Mouse (Mus musculus): Measurements from ENCODE around the gene Znfx1. TPM values are rescaled to one million over a fixed set of nuclear protein-coding genes. Genes with fewer than 3 reads are reported as not detected.

The Znfx1 gene
- polyA plus RNA-seq, 1 experiment from 2014 or later: 13.1 TPM

- H3K9me3 ChIP-seq (ENCODE audit: control insufficient read depth): no peaks in the 10 kb centered on the region
Measured at GRCm38 (mm10) chr2:166996533-166996894, 66.3 kb downstream of the Znfx1 start.

DNA sequence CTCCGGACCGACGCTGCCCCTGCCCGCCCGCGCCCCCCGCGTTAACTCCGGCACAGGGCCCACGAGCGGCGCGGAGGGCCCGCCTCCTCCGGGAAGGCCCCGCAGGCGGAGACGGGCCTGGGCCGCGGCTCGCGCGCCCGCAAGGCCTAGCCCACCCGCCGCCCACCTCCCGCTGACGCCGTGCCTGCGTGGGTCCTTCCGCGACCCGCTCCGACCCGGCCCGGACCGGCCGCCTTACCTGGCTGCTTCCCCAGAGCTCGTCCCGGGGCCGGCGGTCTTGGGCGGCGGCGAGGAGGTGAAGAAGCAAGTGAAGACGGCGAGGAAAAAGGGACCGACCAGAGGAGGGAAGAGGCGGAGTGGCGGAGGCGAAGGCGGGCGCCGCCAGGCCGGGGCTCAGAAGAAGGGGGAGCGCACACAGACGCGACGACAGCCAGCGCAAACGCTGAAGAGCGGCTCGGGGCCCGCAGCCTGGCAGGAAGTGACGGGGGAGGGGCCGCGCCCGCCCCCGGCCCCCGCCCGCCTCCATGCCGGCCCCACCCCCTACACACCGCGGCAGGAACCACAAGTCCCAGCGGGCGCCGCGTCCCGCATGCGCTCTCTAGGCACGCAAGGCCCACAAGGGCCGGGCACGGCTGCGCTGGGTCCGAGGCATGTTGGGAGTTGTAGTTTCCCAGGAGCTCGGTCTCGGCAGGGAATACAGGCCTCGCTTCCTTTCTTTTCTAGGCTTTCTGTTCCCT, 66.9 kb downstream of the Znfx1 start, which contains the start of gene Stau1:
Stau1 (minus strand) TSS at position 504 of the 737 bp plus-strand sequence.
- no peaks in the 10 kb centered on the region for H3K36me3 ChIP-seq (ENCODE audit: control insufficient read depth, insufficient read depth)
- H3K27ac ChIP-seq (ENCODE audit: low read depth, low read length): peak within 1 kb of the TSS; percentile 90
- H3K4me3 ChIP-seq (ENCODE audit: low read depth, low read length): peak within 1 kb of the TSS; percentile 82
- peak within 1 kb of the TSS; percentile 85 for H3K4me2 ChIP-seq (replicated peaks; ENCODE audit: low read depth)
- H3K9me3 ChIP-seq (ENCODE audit: control insufficient read depth): no peaks in the 10 kb centered on the region
- WGBS: under 1% methylated on average over 85 of the region's 88 CpGs
- H3K9ac ChIP-seq (ENCODE audit: low read depth, low read length): peak within 1 kb of the TSS; percentile 87
- H3K4me1 ChIP-seq (replicated peaks; ENCODE audit: control insufficient read depth, insufficient read depth, low read length): peaks cover 10% of the 10 kb centered on the region
- TF ChIP-seq CTCF (IDR thresholded peaks at IDR 0.05; ENCODE audit: low read depth): no peak
- no peaks in the 10 kb centered on the region for H3K27me3 ChIP-seq (replicated peaks; ENCODE audit: control insufficient read depth, insufficient read depth, low read length)
- peak; percentile 99 for ATAC-seq

More at GRCm38 (mm10) chr2:166996533-166996894, 66.3 kb downstream of the Znfx1 start:
- H3K36me3 ChIP-seq (ENCODE audit: control insufficient read depth, insufficient read depth): no peaks in the 10 kb centered on the region
- no peaks in the 10 kb centered on the region for H3K27me3 ChIP-seq (replicated peaks; ENCODE audit: control insufficient read depth, insufficient read depth, low read length)
- peak overlapping the region; percentile 82 for H3K4me3 ChIP-seq (ENCODE audit: low read depth, low read length)
- WGBS: 34% methylated on average over 8 of the region's 8 CpGs
- peak overlapping the region; percentile 85 for H3K4me2 ChIP-seq (replicated peaks; ENCODE audit: low read depth)
- peak overlapping the region; percentile 90 for H3K27ac ChIP-seq (ENCODE audit: low read depth, low read length)
- H3K9ac ChIP-seq (ENCODE audit: low read depth, low read length): peak overlapping the region; percentile 53
- TF ChIP-seq CTCF (IDR thresholded peaks at IDR 0.05; ENCODE audit: low read depth): no peak
- peaks cover 10% of the 10 kb centered on the region for H3K4me1 ChIP-seq (replicated peaks; ENCODE audit: control insufficient read depth, insufficient read depth, low read length)
- peak; percentile 16; the same call in 1 of the 2 replicates for ATAC-seq

DNA sequence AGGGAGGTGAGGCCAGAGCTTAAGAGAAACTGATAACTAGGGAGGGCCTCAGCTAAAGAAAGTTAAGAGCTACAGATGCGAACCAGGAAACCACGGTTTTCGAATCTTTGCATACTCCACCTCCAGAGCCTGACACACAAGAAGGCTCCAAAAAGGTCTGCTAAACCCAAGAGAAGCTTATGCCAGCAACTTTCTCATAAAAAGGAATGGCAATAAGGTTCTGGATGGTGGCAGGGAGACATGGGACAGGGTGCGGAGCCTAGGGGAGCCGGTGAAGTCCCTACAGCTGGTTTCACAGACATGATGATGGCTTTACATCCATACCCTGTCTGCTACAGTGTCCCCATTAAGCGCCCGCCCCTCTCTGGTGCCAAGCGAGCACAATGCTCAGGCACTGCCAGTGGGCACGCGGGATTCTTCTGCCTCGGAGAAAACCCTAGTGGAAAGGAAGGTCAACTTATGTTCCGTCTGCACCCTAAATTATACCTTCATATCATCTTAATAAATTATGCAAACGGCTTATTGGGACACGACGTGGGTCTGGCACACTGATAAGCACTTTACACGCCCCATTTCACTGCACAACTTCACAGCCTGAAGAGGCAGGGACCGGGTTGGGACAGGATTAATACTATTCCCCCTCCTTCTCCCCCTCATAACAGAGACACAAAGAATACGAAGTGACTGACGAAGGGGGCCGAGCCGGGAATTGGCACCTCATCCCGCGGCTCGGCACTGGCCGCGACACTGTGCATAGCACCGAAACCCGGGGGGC, 67.6 kb downstream of the Znfx1 start:
- H3K9ac ChIP-seq (ENCODE audit: low read depth, low read length): peak overlapping the region; percentile 87
- under 1% methylated on average over 28 of the region's 28 CpGs for WGBS
- no peaks in the 10 kb centered on the region for H3K36me3 ChIP-seq (ENCODE audit: control insufficient read depth, insufficient read depth)
- peak overlapping the region; percentile 90 for H3K27ac ChIP-seq (ENCODE audit: low read depth, low read length)
- H3K27me3 ChIP-seq (replicated peaks; ENCODE audit: control insufficient read depth, insufficient read depth, low read length): no peaks in the 10 kb centered on the region
- H3K4me1 ChIP-seq (replicated peaks; ENCODE audit: control insufficient read depth, insufficient read depth, low read length): peaks cover 10% of the 10 kb centered on the region
- no peak for TF ChIP-seq CTCF (IDR thresholded peaks at IDR 0.05; ENCODE audit: low read depth)
- peak overlapping the region; percentile 82 for H3K4me3 ChIP-seq (ENCODE audit: low read depth, low read length)
- peak overlapping the region; percentile 85 for H3K4me2 ChIP-seq (replicated peaks; ENCODE audit: low read depth)
- H3K9me3 ChIP-seq (ENCODE audit: control insufficient read depth): no peaks in the 10 kb centered on the region
- peak; percentile 7; the same call in 1 of the 2 replicates for ATAC-seq

DNA sequence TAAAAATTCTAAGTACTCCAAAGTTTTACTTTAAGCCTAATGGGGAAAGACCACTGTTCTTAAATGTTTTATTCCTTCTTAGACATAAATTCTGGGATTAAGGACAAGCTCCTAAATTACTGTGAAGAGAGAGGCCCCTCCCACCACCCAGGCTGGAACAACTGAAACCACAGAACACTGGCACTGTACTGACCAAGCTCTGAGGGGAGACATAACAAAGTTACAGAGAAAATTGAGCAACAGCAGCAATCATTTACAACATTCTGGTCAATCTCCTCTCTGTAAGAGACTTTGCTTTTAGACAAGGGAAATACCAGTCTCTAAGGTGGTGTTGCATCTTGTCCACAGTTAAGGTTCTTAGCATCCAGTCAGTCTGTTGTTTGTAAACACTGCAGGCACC, 70.9 kb downstream of the Znfx1 start:
- Histone ChIP-seq H3K9me3 (ENCODE audit: control insufficient read depth) (no peaks in the 10 kb centered on the region), H3K4me2 (replicated peaks; ENCODE audit: low read depth) (no peak overlapping the region), H3K9ac (ENCODE audit: low read depth, low read length) (no peak overlapping the region), H3K27me3 (replicated peaks; ENCODE audit: control insufficient read depth, insufficient read depth, low read length) (no peaks in the 10 kb centered on the region), H3K4me3 (ENCODE audit: low read depth, low read length) (no peak overlapping the region), H3K36me3 (ENCODE audit: control insufficient read depth, insufficient read depth) (no peaks in the 10 kb centered on the region), H3K4me1 (replicated peaks; ENCODE audit: control insufficient read depth, insufficient read depth, low read length) (peaks cover 10% of the 10 kb centered on the region), H3K27ac (ENCODE audit: low read depth, low read length) (no peak overlapping the region)
- TF ChIP-seq CTCF (IDR thresholded peaks at IDR 0.05; ENCODE audit: low read depth): no peak
- ATAC-seq: no peak

- H3K4me2 ChIP-seq (replicated peaks; ENCODE audit: low read depth): no peak overlapping the region
- 76% methylated on average over 7 of the region's 7 CpGs for WGBS
- H3K4me1 ChIP-seq (replicated peaks; ENCODE audit: control insufficient read depth, insufficient read depth, low read length): peaks cover 10% of the 10 kb centered on the region
- no peak for ATAC-seq
- H3K27me3 ChIP-seq (replicated peaks; ENCODE audit: control insufficient read depth, insufficient read depth, low read length): no peaks in the 10 kb centered on the region
- no peak overlapping the region for H3K27ac ChIP-seq (ENCODE audit: low read depth, low read length)
- H3K4me3 ChIP-seq (ENCODE audit: low read depth, low read length): no peak overlapping the region
- no peak for TF ChIP-seq CTCF (IDR thresholded peaks at IDR 0.05; ENCODE audit: low read depth)
- H3K36me3 ChIP-seq (ENCODE audit: control insufficient read depth, insufficient read depth): no peaks in the 10 kb centered on the region
- H3K9me3 ChIP-seq (ENCODE audit: control insufficient read depth): no peaks in the 10 kb centered on the region
- H3K9ac ChIP-seq (ENCODE audit: low read depth, low read length): no peak overlapping the region
Measured at GRCm38 (mm10) chr2:166990861-166991260, 72.0 kb downstream of the Znfx1 start.

Other genes starting within 250 kb of the Znfx1 start
- gene Cse1l, start 157.0 kb downstream of the Znfx1 start, polyA plus RNA-seq (2015; fragmentation: Nextera tagmentation; extraction: Ambion mirVana): 20.8 and 22.1 TPM in 2 replicates
- 30.0 and 31.0 TPM in 2 replicates for gene Stau1, start 66.7 kb downstream of the Znfx1 start, polyA plus RNA-seq (2015; fragmentation: Nextera tagmentation; extraction: Ambion mirVana)
- 15.8 and 16.3 TPM in 2 replicates for gene Ddx27, start 47.8 kb downstream of the Znfx1 start, polyA plus RNA-seq (2015; fragmentation: Nextera tagmentation; extraction: Ambion mirVana)
- gene Kcnb1, start 127.1 kb upstream of the Znfx1 start, polyA plus RNA-seq (2015; fragmentation: Nextera tagmentation; extraction: Ambion mirVana): 1.1 and 1.6 TPM in 2 replicates
- gene Ptgis, start 177.6 kb upstream of the Znfx1 start, polyA plus RNA-seq (2015; fragmentation: Nextera tagmentation; extraction: Ambion mirVana): 8.9 and 9.5 TPM in 2 replicates

Measured in intestine, postnatal 0 days (tissue).